Mouse (Mus musculus) CH12.LX (cell line): ENCODE data around the gene Nkain1. TPM values are rescaled to one million over a fixed set of nuclear protein-coding genes. Genes with fewer than 3 reads are reported as not detected.

Source experiments
- DNase-seq: peaks from one replicate; pipeline ENCODE4 v3.0.0-alpha.2; 2013; ENCODE audit errors: extremely low read depth
- H3K27ac ChIP-seq: 2 replicates; pipeline ENCODE4 v1.5.1; 2012; ENCODE audit warnings: low read depth, mild to moderate bottlenecking, control low read depth, moderate library complexity; ENCODE audit not compliant: insufficient read depth
- H3K27me3 ChIP-seq: replicated peaks from 2 replicates; pipeline ENCODE3; 2012; ENCODE audit warnings: inconsistent platforms
- H3K36me3 ChIP-seq, 2 experiments: replicated peaks in 1 of 2; 2 replicates each; pipeline versions ENCODE3 to v1.6.1; 2012; ENCODE audit warnings: inconsistent platforms in 1 of 2, low read length in 1 of 2, mild to moderate bottlenecking in 1 of 2, mixed read lengths in 1 of 2, moderate library complexity in 1 of 2; ENCODE audit not compliant: control insufficient read depth in 1 of 2, insufficient read depth in 1 of 2
- H3K4me1 ChIP-seq, 2 experiments: 2 replicates each; pipeline ENCODE4 v1.6.1; 2012; ENCODE audit warnings: inconsistent platforms in 1 of 2, moderate library complexity in 1 of 2; ENCODE audit not compliant: insufficient read depth in 2 of 2, control insufficient read depth in 1 of 2
- H3K4me2 ChIP-seq: 2 replicates; pipeline ENCODE4 v1.6.1; 2012; ENCODE audit warnings: low read depth, mild to moderate bottlenecking, control low read depth; ENCODE audit not compliant: poor library complexity, insufficient read depth, severe bottlenecking
- H3K4me3 ChIP-seq, 3 experiments: fragments of 150-350 bp in 1 of 3; sonication (generic) in 1 of 3; replicated peaks in 1 of 3; 2 replicates each; pipeline versions ENCODE3 to v1.5.1; 2011 to 2012; ENCODE audit warnings: low read depth in 2 of 3, low read length in 2 of 3, mild to moderate bottlenecking in 2 of 3, moderate library complexity in 2 of 3, control low read depth in 1 of 3, improper control_type of control experiment in 1 of 3, inconsistent platforms in 1 of 3, mixed read lengths in 1 of 3; ENCODE audit not compliant: poor library complexity in 1 of 3
- H3K79me2 ChIP-seq: replicated peaks from 2 replicates; pipeline ENCODE4 v1.6.1; 2012; ENCODE audit warnings: mild to moderate bottlenecking, moderate library complexity; ENCODE audit not compliant: control insufficient read depth, poor library complexity, insufficient read depth, severe bottlenecking; ENCODE audit errors: extremely low read depth
- H3K9ac ChIP-seq: 2 replicates; pipeline ENCODE4 v1.6.1; 2012; ENCODE audit warnings: low read depth, mild to moderate bottlenecking, control low read depth, moderate library complexity; ENCODE audit not compliant: insufficient read depth
- H3K9me3 ChIP-seq: replicated peaks from 2 replicates; pipeline ENCODE3; 2012; ENCODE audit warnings: low read length, inconsistent platforms, mixed read lengths
- BHLHE40 ChIP-seq: IDR thresholded peaks from 2 replicates; pipeline ENCODE4 v1.6.1; 2011; ENCODE audit warnings: mild to moderate bottlenecking, low read depth, low read length, improper control_type of control experiment
- CHD1 ChIP-seq: IDR thresholded peaks from 2 replicates; pipeline ENCODE4 v1.6.1; 2012; ENCODE audit warnings: low read depth, low read length, improper control_type of control experiment, inconsistent platforms
- CTCF ChIP-seq, 2 experiments: IDR thresholded peaks in 1 of 2; conservative IDR thresholded peaks in 1 of 2; 2 replicates each; pipeline ENCODE4 v1.5.1; 2011 to 2012; ENCODE audit warnings: low read depth in 2 of 2, low read length in 2 of 2, improper control_type of control experiment in 1 of 2, inconsistent platforms in 1 of 2, mild to moderate bottlenecking in 1 of 2, moderate library complexity in 1 of 2
- E2F4 ChIP-seq: IDR thresholded peaks from 2 replicates; pipeline ENCODE4 v1.6.1; 2011; ENCODE audit warnings: low read depth, low read length, improper control_type of control experiment; ENCODE audit not compliant: insufficient replicate concordance
- EP300 ChIP-seq: IDR thresholded peaks from 2 replicates; pipeline ENCODE4 v1.6.1; 2011; ENCODE audit warnings: low read length, improper control_type of control experiment
- GABPA ChIP-seq: IDR thresholded peaks from 2 replicates; pipeline ENCODE4 v1.6.1; 2012; ENCODE audit warnings: low read depth, low read length, improper control_type of control experiment, inconsistent platforms; ENCODE audit not compliant: insufficient replicate concordance
- JUND ChIP-seq: conservative IDR thresholded peaks from 2 replicates; pipeline ENCODE4 v1.6.1; 2011; ENCODE audit warnings: low read depth, low read length, improper control_type of control experiment
- MEF2A ChIP-seq: IDR thresholded peaks from 2 replicates; pipeline ENCODE4 v1.6.1; 2014; ENCODE audit warnings: low read depth, mild to moderate bottlenecking, inconsistent platforms, low read length, improper control_type of control experiment, borderline replicate concordance
- MXI1 ChIP-seq: IDR thresholded peaks from 2 replicates; pipeline ENCODE4 v1.6.1; 2011; ENCODE audit warnings: mild to moderate bottlenecking, low read depth, low read length, improper control_type of control experiment
- PAX5 ChIP-seq: IDR thresholded peaks from 2 replicates; pipeline ENCODE4 v1.6.1; 2012; ENCODE audit warnings: low read length, inconsistent platforms, mixed read lengths
- POLR2A ChIP-seq: IDR thresholded peaks from 2 replicates; pipeline ENCODE4 v1.6.1; 2011; ENCODE audit warnings: low read depth, mild to moderate bottlenecking, improper control_type of control experiment, low read length
- POLR2AphosphoS2 ChIP-seq: IDR thresholded peaks from 2 replicates; pipeline ENCODE4 v1.6.1; 2011; ENCODE audit warnings: low read depth, low read length, improper control_type of control experiment
- TCF12 ChIP-seq: IDR thresholded peaks from 2 replicates; pipeline ENCODE4 v1.6.1; 2014; ENCODE audit warnings: low read depth, mild to moderate bottlenecking, inconsistent platforms, low read length, improper control_type of control experiment
- ZC3H11A ChIP-seq: IDR thresholded peaks from 2 replicates; pipeline ENCODE4 v1.6.1; 2012; ENCODE audit warnings: low read depth, mild to moderate bottlenecking, inconsistent platforms, low read length, improper control_type of control experiment
- ZMIZ1 ChIP-seq: IDR thresholded peaks from 2 replicates; pipeline ENCODE4 v1.6.1; 2012; ENCODE audit warnings: low read depth, mild to moderate bottlenecking, inconsistent platforms, low read length, improper control_type of control experiment
- ZNF384 ChIP-seq: IDR thresholded peaks from 2 replicates; pipeline ENCODE4 v1.6.1; 2012; ENCODE audit warnings: low read depth, low read length, improper control_type of control experiment, inconsistent platforms
- dilution Hi-C: fragments of 300-500 bp; cut with MboI; formaldehyde crosslinking; loops from 2 replicates; pipeline ENCODE4 v1.14.3; 2020; ENCODE audit warnings: low sequenced_read_pairs; ENCODE audit not compliant: extremely low pct_unique_long_range_greater_than_20kb, extremely low pct_ligation_motif_present
- in situ Hi-C: fragments of 300-500 bp; cut with MboI; formaldehyde crosslinking; loops from 3 replicates; pipeline ENCODE4 v1.14.3; 2019; ENCODE audit warnings: low sequenced_read_pairs, low pct_ligation_motif_present, low pct_unique_long_range_greater_than_20kb, mixed read lengths
- polyA plus RNA-seq: library from polyadenylated mRNA; unstranded; fragments of >175 nt; gene quantifications from 2 replicates; pipeline ENCODE4 v1.2.1, GENCODE M21; 2012; ENCODE audit warnings: low read depth; ENCODE audit not compliant: insufficient read length
- total RNA-seq, 2 experiments: library from RNA; depleted of rRNA; stranded (reverse); fragments of 300-350 nt in 1 of 2; fragments of >200 nt in 1 of 2; gene quantifications; 2 replicates each; pipeline ENCODE4 v1.2.3; 2012 to 2014

Nkain1 gene
- total and polyA plus RNA-seq, 3 experiments: 5.5 to 23.1 (median 19.6) TPM

- no peaks in the 10 kb centered on the region for H3K9me3 ChIP-seq
- H3K27me3 ChIP-seq: peaks cover 30% of the 10 kb centered on the region
- peak overlapping the region; percentile 41; the same call in 1 of the 2 replicates for H3K4me2 ChIP-seq
- DNase-seq: no peak
- no peaks in the 10 kb centered on the region for H3K36me3 ChIP-seq
- TF ChIP-seq PAX5: no peak
- TF ChIP-seq POLR2A: no peak
- TF ChIP-seq ZMIZ1: no peak
- no peak for TF ChIP-seq EP300
- no peak for TF ChIP-seq MEF2A
- no peak for TF ChIP-seq CHD1
- TF ChIP-seq GABPA: no peak
- TF ChIP-seq, all 38 proteins: peak for 0
- H3K9ac ChIP-seq: peak overlapping the region; percentile 13; the same call in 1 of the 2 replicates
- H3K4me3 ChIP-seq: no peak overlapping the region
- dilution Hi-C loops: no loop called here
- H3K4me1 ChIP-seq: peaks cover 27 to 51% of the 10 kb centered on the region in 2 experiments
- in situ Hi-C loops: no loop called here
- peaks cover 24% of the 10 kb centered on the region; the same call in 1 of the 2 replicates for H3K79me2 ChIP-seq
- H3K27ac ChIP-seq: peak overlapping the region; percentile 92
Measured at GRCm38 (mm10) chr4:130574861-130575460, 988 bp upstream of the Nkain1 start.

- Histone ChIP-seq H3K36me3 (no peaks in the 10 kb centered on the region), H3K4me3 (peak overlapping the region; percentile 59 to 95 (median 70)), H3K9me3 (no peaks in the 10 kb centered on the region), H3K27ac (no peak overlapping the region), H3K9ac (peak overlapping the region; percentile 50), H3K4me1 (peaks cover 27 to 51% of the 10 kb centered on the region in 2 experiments), H3K79me2 (peaks cover 32% of the 10 kb centered on the region), H3K4me2 (peak overlapping the region; percentile 37), H3K27me3 (peaks cover 30% of the 10 kb centered on the region)
- in situ Hi-C loops (no loop called here), dilution Hi-C loops (no loop called here)
- DNase-seq: no peak
- TF ChIP-seq MXI1: peak; percentile 17
- no peak for TF ChIP-seq PAX5
- no peak for TF ChIP-seq JUND
- TF ChIP-seq BHLHE40: 0 out of 2 replicates have a peak, but pooled peaks have one; percentile 9
- no peak for TF ChIP-seq ZC3H11A
- TF ChIP-seq ZNF384: no peak
Measured at GRCm38 (mm10) chr4:130573351-130574047, 474 bp downstream of the Nkain1 start.

GRCm38 (mm10) chr4:130573012-130573350 is 992 bp downstream of the Nkain1 start:
- Histone ChIP-seq H3K79me2 (peaks cover 38% of the 10 kb centered on the region), H3K36me3 (no peaks in the 10 kb centered on the region), H3K27ac (no peak overlapping the region), H3K9ac (peak overlapping the region; percentile 50), H3K4me1 (peaks cover 27 to 51% of the 10 kb centered on the region in 2 experiments), H3K9me3 (no peaks in the 10 kb centered on the region), H3K4me2 (peak overlapping the region; percentile 37), H3K4me3 (peak overlapping the region; percentile 59 to 95 (median 70)), H3K27me3 (peaks cover 30% of the 10 kb centered on the region)
- in situ Hi-C loops (no loop called here), dilution Hi-C loops (no loop called here)
- no peak for TF ChIP-seq POLR2AphosphoS2
- TF ChIP-seq EP300: no peak
- no peak for TF ChIP-seq ZNF384
- no peak for TF ChIP-seq GABPA
- no peak for TF ChIP-seq CTCF (conservative IDR thresholded peaks at IDR 0.05 in 1 of 2, IDR thresholded peaks at IDR 0.05 in 1 of 2; ENCODE audit: low read depth in 2 of 2, low read length in 2 of 2)
- no peak for TF ChIP-seq TCF12
- no peak for TF ChIP-seq E2F4
- TF ChIP-seq MXI1: no peak
- no peak for DNase-seq
